Mouse (Mus musculus) forebrain, embryonic 10.5 days (tissue): ENCODE results near the gene Wnt3. TPM values are rescaled to one million over a fixed set of nuclear protein-coding genes. Genes with fewer than 3 reads are reported as not detected.

Experiments used
- DNase-seq: peaks from one replicate; pipeline ENCODE4 v3.0.0-alpha.2; 2017; ENCODE audit warnings: low spot score; ENCODE audit errors: extremely low spot score
- H3K27ac ChIP-seq: fragments of 300-500 bp; sonication (generic); 2 replicates; pipeline ENCODE4 v1.5.1; 2016; ENCODE audit warnings: mild to moderate bottlenecking
- H3K27me3 ChIP-seq: fragments of 300-500 bp; sonication (generic); 2 replicates; pipeline ENCODE4 v1.6.1; 2016; ENCODE audit warnings: mild to moderate bottlenecking; ENCODE audit not compliant: poor library complexity, severe bottlenecking
- H3K36me3 ChIP-seq: fragments of 300-500 bp; sonication (generic); replicated peaks from 2 replicates; pipeline ENCODE4 v1.6.1; 2016; ENCODE audit warnings: mild to moderate bottlenecking, moderate library complexity
- H3K4me1 ChIP-seq: fragments of 300-500 bp; sonication (generic); 2 replicates; pipeline ENCODE4 v1.6.1; 2016
- H3K4me3 ChIP-seq: fragments of 300-500 bp; sonication (generic); 2 replicates; pipeline ENCODE4 v1.5.1; 2016; ENCODE audit warnings: mild to moderate bottlenecking, moderate library complexity
- H3K9me3 ChIP-seq: fragments of 300-500 bp; sonication (generic); 2 replicates; pipeline ENCODE4 v1.6.1; 2016; ENCODE audit warnings: mild to moderate bottlenecking, moderate library complexity
- WGBS: fragments of 180-500 bp; shearing (Covaris S2); methylation state at CpG from one replicate; pipeline ENCODE4 v1.1.7; 2016; 5-methylcytosine and 5-hydroxymethylcytosine counted together
- polyA plus RNA-seq: library from polyadenylated mRNA; unstranded; fragments of >200 nt; fragmentation: Nextera tagmentation; extraction: Ambion mirVana; gene quantifications from 2 replicates; pipeline ENCODE4 v1.2.1, GENCODE M21; 2016

Gene Wnt3
- polyA plus RNA-seq, result 2.1 and 4.2 TPM in 2 replicates

DNA sequence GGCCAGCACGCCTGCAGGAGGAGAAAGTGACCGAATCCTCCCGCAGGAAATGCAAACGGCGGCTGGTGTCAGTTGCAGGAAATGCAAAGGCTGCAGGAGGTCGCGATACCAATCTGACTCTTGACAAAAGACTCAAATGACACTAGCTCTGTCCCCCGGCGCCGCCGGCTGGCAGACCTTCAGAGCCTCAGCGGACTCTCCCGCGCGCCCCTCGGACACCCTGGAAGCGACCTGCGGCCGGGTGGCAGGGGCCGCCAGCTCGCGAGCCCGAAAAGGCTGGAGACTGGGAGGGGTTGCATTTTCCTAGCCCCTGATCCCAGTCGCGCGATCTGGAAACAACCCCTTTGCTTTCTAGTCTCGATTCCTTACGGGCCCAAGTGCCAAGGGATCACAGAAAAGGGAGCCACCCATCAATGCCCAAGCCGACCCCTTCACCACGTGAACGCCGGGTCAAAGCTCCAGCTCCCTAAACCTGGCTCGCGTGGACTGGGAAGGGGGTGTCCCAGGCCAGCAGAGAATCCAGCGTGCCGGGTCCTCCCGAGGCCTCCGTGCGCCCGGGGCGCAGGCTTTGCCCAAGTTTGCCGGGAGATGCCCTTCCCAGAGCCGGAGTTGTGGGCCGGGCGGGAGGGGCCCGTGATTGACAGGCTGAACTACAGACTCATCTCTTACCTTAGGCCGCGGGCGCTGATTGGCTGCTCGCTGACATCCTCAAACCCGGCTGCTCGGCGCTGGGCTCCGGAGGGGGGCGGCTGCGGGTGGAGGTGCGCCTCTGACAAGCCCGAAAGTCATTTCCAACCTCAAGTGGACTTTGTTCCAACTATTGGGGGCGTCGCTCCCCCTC is at the start of gene Wnt3:
Gene Wnt3, plus strand, starts transcription at position 764 of the 841 bp plus-strand sequence.
- H3K27me3 ChIP-seq, result peaks cover 100% of the 10 kb centered on the region
- peak within 1 kb of the TSS; percentile 56 for H3K4me3 ChIP-seq
- H3K27ac ChIP-seq, result peak within 1 kb of the TSS; percentile 77
- H3K9me3 ChIP-seq, result no peaks in the 10 kb centered on the region
- under 1% methylated on average over 60 of the region's 60 CpGs for WGBS
- DNase-seq, result peak; percentile 64
- H3K4me1 ChIP-seq, result peaks cover 55% of the 10 kb centered on the region
- no peaks in the 10 kb centered on the region for H3K36me3 ChIP-seq

DNA sequence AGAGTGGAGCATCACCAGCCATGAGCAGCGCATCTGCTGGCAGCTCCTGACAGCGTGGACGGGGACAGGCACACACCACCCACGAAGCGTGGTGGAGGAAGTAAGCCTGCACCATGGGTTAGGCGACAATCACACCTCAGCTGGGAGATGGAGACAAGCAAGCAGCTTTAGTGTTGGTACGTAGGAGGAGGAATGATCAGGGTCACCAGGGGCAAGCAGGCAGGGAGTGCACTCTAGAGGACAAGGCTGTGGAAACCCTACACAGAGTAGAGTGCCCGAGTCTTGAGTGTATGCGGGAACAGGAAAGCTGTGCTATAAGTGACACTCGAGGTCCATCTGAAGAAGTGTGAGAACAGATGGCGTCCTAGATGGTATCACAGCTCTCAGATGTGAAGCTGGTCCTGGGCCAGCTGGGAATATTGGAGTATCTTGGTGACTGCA is 49.6 kb upstream of the Wnt3 start:
- peaks cover 22% of the 10 kb centered on the region for H3K4me1 ChIP-seq
- WGBS, result 88% methylated on average over 11 of the region's 11 CpGs
- H3K4me3 ChIP-seq, result no peak overlapping the region
- H3K27me3 ChIP-seq, result peaks cover 12% of the 10 kb centered on the region
- H3K27ac ChIP-seq, result no peak overlapping the region
- H3K9me3 ChIP-seq, result no peaks in the 10 kb centered on the region
- DNase-seq, result no peak
- H3K36me3 ChIP-seq, result no peaks in the 10 kb centered on the region

DNA sequence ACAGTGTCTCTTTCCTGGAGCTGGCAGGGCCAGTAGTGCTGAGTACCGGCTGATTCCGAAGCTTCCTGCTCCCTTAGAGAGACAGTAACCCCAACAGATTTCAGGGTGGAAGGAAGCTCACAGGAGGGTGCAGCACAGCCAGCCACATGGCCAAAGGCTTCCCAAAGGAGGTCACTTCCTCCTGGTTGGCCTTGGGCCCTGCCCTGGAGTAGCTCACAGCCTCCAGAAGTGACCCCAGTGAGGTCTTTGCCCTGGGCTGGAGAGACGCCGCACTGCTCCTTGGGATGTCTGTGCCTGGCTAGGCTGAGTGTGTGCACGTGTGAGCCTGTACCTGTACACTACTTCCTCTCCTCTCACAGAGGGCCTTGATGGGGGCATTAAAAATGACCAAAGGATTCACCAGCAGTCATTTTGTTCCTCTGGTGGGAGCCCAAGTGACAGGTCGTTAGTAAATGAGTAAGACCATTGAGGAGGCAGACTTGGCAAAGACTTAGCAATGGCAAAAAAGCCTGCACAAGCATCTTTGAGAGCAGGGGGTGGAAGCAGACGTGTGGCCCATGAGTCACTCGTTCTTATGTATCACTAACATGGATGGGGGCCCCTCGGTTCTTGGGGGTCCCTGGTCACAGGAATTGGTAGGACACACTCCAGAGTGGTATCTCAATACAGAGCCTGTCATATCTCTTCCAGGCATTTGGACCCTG is 44.5 kb upstream of the Wnt3 start:
- H3K27me3 ChIP-seq, result peaks cover 49% of the 10 kb centered on the region

DNA sequence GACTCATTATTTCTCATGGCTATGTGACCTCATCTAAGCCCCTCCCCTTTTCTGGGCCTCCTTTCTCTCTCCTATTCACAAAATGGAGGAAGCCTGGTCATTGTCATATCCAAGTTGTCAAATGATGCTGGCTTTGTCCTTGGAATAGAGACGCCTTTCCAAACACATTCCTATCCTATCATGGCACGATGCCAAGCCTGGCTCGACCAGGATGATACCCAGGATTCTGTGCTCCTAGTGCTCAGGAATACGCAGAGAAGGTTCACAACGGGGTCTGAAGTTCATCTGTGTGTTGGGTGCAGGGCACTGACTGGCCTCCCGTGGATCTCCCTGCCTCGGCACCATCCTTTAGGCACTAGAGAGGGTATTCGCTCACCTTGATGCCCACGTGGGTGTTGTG is 42.4 kb upstream of the Wnt3 start:
- H3K36me3 ChIP-seq, result no peaks in the 10 kb centered on the region

More for the DNA sequence above, 44.5 kb upstream of the Wnt3 start:
- Histone ChIP-seq H3K4me3 (no peak overlapping the region), H3K27ac (no peak overlapping the region), H3K36me3 (no peaks in the 10 kb centered on the region), H3K4me1 (peaks cover 11% of the 10 kb centered on the region), H3K9me3 (no peaks in the 10 kb centered on the region)
- no peak for DNase-seq
- WGBS, result 76% methylated on average over 9 of the region's 9 CpGs

DNA sequence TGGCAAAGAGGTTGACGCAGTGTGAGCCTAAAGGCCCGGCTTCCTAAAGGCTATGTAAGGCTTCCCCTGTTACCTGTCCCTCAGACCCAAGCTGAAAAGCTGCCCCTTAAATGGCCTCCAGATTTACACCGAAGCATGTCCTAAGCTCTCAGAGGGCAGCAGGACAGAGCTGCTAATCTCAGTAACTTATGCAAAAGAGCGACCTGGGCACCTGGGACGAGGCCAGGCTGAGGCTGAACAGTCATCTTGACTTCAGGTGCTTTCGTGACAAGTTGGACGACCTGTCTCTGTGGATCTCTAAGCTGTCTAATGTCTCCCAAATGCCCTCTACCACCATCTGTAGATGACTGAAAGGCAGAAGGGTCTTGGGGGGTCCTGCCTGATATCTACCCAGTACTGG is 41.6 kb upstream of the Wnt3 start:
- H3K4me3 ChIP-seq, result no peak overlapping the region
- peaks cover 57% of the 10 kb centered on the region for H3K27me3 ChIP-seq
- no peaks in the 10 kb centered on the region for H3K9me3 ChIP-seq
- H3K36me3 ChIP-seq, result no peaks in the 10 kb centered on the region
- peaks cover 14% of the 10 kb centered on the region for H3K4me1 ChIP-seq
- DNase-seq, result no peak
- H3K27ac ChIP-seq, result no peak overlapping the region
- 85% methylated on average over 7 of the region's 7 CpGs for WGBS

More for the DNA sequence above, 42.4 kb upstream of the Wnt3 start:
- no peak for DNase-seq
- Histone ChIP-seq H3K27me3 (peaks cover 57% of the 10 kb centered on the region), H3K9me3 (no peaks in the 10 kb centered on the region), H3K27ac (no peak overlapping the region), H3K4me3 (no peak overlapping the region), H3K4me1 (peaks cover 14% of the 10 kb centered on the region)
- 90% methylated on average over 9 of the region's 9 CpGs for WGBS

DNA sequence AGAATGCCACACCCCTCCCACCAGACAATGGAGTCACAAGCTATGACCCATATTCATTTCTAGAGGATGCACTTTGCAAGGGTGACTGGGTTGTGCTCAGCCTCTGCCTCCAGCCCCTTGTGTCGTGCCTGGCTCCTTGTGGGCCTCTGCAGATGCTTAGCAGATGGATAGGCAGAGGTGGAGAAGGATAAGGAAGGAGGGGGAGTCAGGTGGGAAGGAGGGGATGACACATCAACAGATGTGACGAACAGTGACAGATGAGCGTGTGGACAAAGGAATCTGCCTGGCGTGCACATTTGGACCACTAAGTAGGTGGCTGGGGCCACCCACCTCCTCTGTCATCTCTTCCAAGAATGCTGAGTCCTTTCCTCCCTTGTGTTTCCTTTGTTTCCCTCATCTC is 40.9 kb upstream of the Wnt3 start:
- 70% methylated on average over 4 of the region's 4 CpGs for WGBS

DNA sequence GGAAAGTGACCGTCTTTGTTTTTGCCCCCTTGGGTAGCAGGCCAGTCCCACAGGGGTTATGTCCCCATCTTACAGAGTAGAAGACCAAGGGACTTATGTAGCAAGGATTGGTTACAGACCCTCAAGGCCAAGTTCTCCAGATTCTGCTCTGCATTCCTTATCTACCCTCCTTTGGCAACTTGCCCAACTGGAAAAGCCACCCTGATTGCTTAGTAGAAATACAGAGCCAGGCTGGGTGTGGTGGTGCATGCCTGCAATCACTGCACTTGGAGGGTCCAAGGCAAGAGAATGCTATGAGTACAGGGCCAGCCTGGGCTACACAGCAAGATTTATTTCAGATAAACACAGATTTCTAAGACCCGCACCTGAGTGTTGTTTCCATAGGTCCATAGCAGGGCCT is 40.0 kb upstream of the Wnt3 start:
- no peak for DNase-seq
- Histone ChIP-seq H3K27me3 (peaks cover 62% of the 10 kb centered on the region), H3K27ac (no peak overlapping the region; the same call in 1 of the 2 replicates)

More for the DNA sequence above, 40.9 kb upstream of the Wnt3 start:
- H3K27ac ChIP-seq, result no peak overlapping the region
- H3K4me3 ChIP-seq, result no peak overlapping the region
- H3K27me3 ChIP-seq, result peaks cover 62% of the 10 kb centered on the region
- peaks cover 14% of the 10 kb centered on the region for H3K4me1 ChIP-seq
- DNase-seq, result no peak
- no peaks in the 10 kb centered on the region for H3K9me3 ChIP-seq
- H3K36me3 ChIP-seq, result no peaks in the 10 kb centered on the region

DNA sequence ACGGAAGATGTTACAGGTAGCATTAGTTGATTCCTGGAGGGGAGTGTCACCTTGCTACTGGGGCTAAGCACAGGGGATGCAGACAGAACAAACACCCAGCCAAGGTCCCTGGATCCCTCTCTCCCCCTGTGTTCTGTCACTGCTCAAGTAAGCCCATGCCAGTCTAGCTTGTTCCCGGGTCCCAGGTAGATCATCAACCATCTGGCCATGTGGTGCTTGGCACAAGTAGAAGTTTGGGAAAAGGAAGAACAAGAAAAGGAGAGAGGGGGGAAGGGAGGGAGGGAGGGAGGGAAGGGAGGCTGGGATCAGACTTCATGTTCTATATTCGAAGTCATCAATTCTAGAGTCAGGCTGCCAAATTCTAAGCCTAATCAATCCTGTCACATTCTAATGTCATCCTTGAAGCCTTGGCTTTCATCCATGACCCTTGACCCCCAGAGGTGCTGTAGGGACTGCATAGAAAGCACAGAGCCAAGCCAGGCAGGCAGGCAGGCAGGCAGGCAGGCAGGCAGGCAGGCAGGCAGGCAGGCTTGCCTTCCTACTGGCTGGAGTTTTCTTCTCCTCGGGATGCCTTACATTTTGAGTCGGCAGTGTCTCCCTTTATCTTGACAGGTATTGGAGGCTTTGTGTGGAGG is 39.4 kb upstream of the Wnt3 start:
- 73% methylated on average over 5 of the region's 5 CpGs for WGBS
- H3K36me3 ChIP-seq, result no peaks in the 10 kb centered on the region
- peaks cover 62% of the 10 kb centered on the region for H3K27me3 ChIP-seq

More for the DNA sequence above, 40.0 kb upstream of the Wnt3 start:
- Histone ChIP-seq H3K36me3 (no peaks in the 10 kb centered on the region), H3K4me1 (peaks cover 11% of the 10 kb centered on the region), H3K4me3 (no peak overlapping the region), H3K9me3 (no peaks in the 10 kb centered on the region)
- WGBS, result 86% methylated on average over 2 of the region's 2 CpGs

DNA sequence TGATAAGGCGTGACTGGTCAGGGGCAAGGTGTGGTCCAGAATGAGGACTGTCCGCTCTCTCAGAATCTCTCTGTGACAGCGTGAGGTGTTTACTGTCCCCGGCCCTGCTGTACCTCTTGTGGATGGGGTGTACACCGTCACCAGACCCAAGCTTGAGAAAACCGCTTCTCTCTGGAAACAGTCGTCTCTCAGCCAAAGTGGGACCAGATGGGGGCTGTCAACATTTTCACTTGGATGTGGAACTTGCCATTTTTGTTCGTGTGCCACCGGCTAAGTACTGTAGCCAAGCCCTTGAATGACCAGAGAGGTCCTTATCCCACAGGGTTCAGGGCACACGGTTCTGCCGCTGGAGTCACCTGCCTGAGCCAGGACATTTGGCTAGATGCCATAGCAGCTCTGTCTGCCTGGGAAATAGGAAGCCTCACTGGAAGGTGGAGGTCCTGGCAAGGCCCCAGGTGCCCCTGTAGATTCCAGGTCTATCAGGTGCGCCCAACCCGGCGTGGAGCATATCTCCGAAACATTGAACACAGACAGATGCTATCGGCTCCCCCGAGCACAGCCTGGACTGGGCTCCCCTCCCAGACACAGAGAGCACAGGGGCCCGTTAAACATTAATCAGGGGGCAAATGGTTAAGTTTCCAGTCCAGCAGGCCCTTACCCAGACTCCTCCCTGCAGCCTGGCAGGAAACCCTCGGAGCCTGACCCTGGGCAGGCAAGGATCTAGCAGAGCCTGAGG is 38.7 kb upstream of the Wnt3 start:
- H3K9me3 ChIP-seq, result no peaks in the 10 kb centered on the region
- no peak overlapping the region for H3K4me3 ChIP-seq
- peaks cover 5% of the 10 kb centered on the region; the same call in 1 of the 2 replicates for H3K4me1 ChIP-seq
- no peaks in the 10 kb centered on the region for H3K36me3 ChIP-seq
- DNase-seq, result no peak
- H3K27ac ChIP-seq, result no peak overlapping the region
- 83% methylated on average over 19 of the region's 19 CpGs for WGBS
- peaks cover 59% of the 10 kb centered on the region for H3K27me3 ChIP-seq

More for the DNA sequence above, 39.4 kb upstream of the Wnt3 start:
- peaks cover 5% of the 10 kb centered on the region; the same call in 1 of the 2 replicates for H3K4me1 ChIP-seq
- no peak overlapping the region for H3K4me3 ChIP-seq
- H3K27ac ChIP-seq, result no peak overlapping the region
- DNase-seq, result no peak
- H3K9me3 ChIP-seq, result no peaks in the 10 kb centered on the region

DNA sequence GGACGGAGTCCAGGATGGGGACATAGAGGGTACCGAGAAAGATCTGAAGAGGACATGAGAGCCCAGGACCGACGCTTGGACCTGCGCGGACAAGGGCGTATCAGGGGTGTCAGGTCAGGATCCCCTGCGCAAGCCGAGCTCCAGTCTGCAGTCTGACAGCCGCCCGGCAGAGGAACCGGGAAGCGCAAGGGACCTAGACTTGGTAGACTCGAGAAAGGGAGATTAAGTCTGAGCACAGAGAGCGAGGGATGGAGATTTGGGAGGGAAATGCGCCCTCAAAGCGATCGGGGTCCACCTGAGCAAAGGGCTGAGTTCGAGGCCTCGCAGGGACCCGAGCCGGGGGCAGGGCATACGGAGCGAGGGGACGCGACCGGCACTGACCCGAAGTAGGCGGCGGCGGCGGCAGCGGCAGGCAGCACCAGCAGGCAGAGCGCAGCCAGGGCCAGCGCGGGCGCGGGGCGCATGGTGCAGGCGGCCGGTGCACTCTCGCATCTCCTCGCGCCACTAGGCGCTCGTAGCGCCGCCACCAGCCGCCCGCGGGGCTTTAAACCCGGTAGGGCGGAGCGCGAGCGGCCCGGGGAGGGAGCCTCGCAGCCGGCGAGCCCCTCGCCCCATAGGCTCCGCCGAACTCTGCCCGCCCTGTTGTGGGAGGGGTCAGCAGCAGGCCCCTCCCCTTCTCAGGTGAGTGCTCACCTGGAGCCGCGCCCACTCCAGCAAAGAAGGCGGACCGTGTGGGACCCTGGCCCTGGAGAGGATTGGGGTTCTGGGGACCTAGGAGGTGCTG is 24.5 kb upstream of the Wnt3 start, which contains the start of gene Wnt9b:
Gene Wnt9b, minus strand, starts transcription at position 516 of the 784 bp plus-strand sequence.
- peak within 1 kb of the TSS; percentile 58 for H3K4me3 ChIP-seq
- H3K9me3 ChIP-seq, result no peaks in the 10 kb centered on the region
- DNase-seq, result peak; percentile 47
- H3K27me3 ChIP-seq, result peaks cover 100% of the 10 kb centered on the region
- peaks cover 12% of the 10 kb centered on the region for H3K4me1 ChIP-seq
- H3K27ac ChIP-seq, result no peak within 1 kb of the TSS
- 1% methylated on average over 68 of the region's 68 CpGs for WGBS
- H3K36me3 ChIP-seq, result no peaks in the 10 kb centered on the region

DNA sequence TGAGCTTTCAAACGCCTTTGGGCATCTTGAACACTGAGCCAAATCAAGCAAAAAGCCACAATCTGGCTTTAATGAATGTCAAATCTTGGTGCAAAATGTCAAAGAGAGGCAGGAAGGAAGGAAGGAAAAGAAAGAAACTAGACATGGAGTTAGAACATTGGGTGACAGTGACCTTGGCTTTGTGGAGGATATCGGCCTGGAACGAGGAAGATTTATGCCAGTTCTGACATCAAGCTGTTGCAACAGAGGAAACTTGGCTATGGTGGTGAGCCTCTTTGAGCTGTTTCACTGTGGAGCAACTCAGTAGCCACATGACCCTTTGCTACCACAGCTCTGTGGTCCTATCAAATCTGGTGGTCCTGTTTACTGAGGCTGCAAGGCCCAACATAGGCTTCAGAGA is 23.3 kb upstream of the Wnt3 start:
- Histone ChIP-seq H3K9me3 (no peaks in the 10 kb centered on the region), H3K27me3 (peaks cover 94% of the 10 kb centered on the region), H3K27ac (no peak overlapping the region), H3K4me1 (peaks cover 12% of the 10 kb centered on the region), H3K36me3 (no peaks in the 10 kb centered on the region), H3K4me3 (no peak overlapping the region)
- WGBS, result 70% methylated on average over 3 of the region's 3 CpGs
- DNase-seq, result no peak
